Mouse (Mus musculus): ENCODE measurements at regions not wholly inside any gene's neighbourhood (a gene's known extent, or its start where the extent isn't known, plus 50 kb on each side); places are given as distances from the start of the nearest gene placed in this dataset.

DNA sequence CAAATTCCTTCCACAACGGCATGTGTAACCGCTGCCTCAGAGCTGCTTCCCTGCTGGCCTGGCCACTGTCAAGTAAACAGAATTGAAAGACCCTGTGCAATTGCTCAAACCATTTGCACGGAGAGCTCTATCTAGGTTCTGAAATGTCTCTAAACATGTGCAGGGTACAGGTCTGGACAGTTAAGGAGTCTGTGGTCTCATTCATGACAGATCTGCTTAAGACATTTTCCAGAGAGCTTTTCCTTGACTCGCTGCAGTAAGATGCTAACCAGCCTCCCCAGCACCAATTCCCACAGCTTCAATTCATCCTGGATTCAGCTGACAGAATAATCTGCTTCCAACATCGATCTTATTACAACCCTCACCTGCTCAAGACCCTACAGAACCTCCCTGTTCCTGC lies 235.1 kb upstream of the Mpped2 start:
- DNase-seq = no peak

DNA sequence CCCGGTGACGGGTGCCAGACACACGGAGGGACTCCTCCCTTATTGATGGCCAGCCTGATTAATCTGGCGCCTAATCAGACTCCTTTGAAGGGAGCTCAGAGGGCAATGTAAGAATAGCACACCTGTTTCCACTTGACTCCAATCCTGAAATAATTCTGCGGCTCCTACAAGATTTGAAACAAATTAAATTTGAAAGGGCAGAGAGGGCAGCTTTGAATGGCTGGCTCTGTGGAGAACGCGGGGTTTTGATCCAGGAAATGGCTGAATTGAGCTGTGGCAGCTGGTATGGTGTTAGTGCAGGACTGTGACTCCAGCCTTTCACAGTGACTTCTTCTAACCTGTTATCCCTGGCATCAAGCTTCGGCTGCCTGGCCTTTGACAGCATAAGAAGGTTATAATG lies 232.0 kb upstream of the Mpped2 start:
- DNase-seq = no peak

DNA sequence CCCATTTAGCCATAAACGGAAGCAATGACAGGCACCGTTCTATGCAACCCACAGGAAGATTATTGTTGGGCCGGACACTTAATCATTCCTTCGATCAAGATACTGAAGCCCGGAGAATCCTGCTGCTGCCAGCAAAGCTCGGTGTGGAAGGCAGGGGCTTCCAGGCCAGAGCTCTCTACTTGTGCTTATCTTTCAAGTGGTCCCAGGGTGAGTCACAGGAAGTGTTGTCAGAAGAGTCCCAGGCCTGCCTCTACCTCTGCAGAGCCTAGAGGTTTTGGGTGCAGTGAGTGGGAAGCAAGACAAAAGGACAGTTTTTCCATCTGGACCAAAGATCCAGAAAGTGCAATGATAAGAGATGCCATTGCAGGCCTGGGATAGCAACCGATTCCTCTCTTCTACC lies 231.6 kb upstream of the Mpped2 start:
- DNase-seq = no peak

DNA sequence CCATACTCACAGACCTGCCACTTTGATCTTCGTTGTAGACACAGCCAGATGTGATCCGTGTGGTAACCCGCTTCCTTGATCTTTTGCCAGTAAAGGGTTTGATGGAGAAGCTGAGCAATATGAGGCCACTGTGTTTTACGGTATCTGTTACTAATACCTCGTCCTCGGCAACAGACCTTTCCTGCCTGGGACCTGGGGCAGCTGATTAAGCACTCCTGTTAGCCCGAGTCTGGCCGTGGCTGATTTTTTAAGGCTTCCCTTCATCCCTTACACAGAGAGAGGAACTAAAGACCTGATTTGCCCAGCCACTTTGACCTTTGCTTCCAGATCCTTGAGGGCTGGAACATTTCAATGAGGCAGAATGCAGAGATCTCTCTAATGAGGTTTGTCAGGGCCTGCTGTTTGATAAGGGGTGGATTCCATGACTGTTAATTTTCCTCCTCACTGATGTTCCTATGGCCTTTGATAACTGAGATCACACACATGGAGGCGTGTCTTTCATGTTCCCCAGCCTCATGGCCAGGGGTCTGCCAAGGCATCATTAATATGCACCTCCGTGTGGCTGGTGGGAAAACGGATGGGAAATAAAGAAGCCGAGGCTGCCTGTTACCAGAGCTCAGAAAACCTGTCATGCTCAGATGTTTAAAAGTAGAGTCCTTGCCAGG lies 231.0 kb upstream of the Mpped2 start:
- DNase-seq = no peak

DNA sequence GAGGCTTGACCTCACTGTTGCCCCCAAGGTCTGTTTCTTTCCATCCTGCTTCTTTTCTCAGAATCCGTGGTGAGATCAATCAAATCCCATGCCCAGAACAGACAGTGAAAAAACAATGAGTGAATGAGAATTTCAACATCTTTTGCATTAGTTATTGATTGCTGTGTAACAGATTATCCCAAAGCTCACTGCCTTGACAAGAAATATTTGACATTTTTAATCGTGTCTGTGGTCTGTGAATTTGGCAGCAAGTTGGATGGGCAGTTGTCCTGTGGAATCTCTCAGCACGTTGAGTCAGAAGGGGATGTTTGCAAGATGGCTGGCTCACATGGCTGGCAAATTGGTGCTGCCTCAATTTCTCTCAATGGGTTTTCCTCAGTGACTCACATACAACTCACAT lies 228.0 kb upstream of the Mpped2 start:
- DNase-seq = no peak

DNA sequence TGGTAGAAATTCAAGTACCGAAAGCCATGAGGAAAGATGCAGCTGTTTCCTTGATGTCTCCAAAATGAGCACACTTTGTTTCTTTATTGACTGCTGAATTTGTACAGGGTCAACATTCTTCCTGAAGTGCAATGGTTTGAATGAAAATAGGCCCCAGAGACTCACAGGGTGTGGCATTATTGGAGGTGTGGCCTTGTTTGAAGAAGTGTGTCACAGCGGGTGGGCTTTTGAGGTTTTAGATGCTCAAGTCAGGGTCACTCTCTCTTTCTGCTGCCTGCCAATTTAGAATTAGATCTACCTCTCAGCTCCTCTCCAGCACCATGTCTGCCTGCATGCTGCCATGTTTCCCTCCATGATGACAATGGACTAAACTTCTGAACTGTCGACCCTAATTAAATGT lies 227.2 kb upstream of the Mpped2 start:
- no peak for DNase-seq

DNA sequence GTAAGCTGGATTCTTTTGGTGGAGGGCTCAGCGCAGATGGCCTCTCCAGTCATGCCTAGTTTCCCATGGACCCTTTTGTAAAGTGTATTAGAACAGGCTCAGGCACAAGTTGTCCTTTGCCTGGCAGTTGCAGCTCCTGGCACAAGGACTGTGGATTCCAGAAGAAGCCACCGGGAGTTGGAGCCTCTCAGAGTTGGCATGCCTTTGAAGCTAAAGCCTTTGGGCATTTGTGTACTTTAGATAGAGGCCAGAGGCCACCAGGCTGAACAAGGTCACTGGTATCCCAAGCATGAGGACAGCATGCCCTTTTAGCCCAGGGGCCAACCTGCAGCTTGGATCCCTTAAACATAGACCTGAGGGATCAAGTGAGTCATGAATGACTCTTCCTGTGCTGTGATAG lies 223.9 kb upstream of the Mpped2 start:
- no peak for DNase-seq

DNA sequence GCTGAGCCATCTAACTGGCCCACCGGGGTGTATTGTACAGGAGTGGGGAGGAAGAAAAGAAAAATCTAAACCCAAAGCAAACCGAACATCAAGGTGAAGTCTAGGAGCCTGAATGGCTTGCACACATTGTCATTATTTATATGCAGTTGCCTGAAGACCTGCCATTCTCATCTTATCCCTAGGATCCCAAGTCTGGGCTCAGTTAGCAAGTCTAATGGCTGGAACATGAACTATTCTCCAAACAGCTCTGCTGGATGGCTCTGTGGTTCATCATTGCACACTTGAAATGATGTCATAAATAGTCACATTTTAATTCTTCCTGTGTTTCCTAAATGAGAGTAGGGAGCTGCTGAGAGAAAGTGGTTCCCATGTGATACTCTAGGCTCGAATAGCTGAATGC lies 219.6 kb upstream of the Mpped2 start:
- DNase-seq = no peak

DNA sequence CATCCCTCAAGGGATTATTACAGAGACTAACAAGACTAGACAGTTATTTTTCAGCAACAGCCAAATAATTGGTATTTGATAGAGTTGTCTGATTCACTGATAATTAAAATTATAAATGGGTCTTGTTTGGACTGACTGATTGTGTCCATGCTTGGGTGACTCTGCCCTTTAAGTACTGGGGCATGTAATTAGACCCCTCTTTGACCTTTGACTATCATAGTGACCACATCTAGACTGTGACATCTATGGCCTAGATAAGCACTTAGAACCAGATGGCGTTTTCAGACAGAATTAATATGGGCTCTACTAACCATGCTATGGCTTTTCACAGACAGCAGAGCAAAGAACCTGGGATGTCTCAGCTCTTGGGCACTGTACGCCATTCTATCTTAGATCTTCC lies 215.1 kb upstream of the Mpped2 start:
- no peak for DNase-seq

DNA sequence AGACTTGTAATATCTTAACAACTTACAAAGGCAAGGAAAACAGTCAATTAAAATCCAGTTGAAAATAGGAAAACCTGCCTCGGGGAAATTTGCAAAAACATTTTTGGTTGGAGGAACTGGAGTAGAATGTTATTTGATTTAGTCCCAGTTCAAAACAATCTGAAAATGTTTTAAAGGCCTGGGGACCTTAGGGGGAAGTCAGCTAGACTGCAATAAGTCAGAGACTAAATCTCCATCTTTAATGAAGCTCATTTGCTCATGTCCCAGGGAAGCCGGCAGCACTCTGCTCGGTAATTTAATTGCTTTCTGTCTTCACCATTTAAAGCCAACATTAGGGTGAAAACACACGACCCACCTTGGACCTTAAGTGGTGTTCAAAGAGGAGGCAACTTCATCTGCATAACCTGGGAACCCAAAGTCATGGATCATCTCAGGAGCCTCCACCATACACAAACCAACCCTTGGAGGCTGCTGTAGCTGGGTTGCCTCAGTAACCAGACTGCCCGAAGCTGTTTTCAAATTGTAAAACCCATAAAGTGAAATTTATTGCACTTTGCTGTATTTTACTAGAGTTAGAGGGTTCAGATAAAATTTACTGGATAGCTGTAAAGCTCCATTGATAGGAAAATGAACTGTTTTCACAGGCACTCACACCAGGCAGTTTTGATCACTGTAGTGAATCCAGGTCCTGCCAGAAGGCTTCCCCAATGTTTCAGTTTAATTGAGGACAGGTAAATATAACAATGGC lies 205.6 kb upstream of the Mpped2 start:
- no peak for DNase-seq

DNA sequence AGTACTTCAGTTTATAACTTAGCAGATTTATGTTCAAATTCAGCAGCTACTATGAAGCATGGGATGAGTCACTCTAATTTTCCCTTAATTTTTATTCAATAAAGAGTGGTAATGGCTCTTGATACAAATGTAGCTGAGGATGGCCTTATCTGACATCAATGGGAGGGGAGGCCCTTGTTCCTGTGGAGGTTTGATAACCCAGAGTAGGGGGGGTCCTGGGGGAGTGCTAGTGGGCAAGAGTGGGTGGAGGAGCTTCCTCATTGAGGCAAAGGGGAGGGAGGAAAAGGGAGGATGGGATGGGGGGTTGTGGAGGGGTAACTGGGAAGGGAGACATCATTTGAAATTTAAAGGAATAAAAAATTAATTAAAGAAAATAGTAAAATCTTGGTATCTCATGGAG lies 194.3 kb upstream of the Mpped2 start:
- DNase-seq = no peak

DNA sequence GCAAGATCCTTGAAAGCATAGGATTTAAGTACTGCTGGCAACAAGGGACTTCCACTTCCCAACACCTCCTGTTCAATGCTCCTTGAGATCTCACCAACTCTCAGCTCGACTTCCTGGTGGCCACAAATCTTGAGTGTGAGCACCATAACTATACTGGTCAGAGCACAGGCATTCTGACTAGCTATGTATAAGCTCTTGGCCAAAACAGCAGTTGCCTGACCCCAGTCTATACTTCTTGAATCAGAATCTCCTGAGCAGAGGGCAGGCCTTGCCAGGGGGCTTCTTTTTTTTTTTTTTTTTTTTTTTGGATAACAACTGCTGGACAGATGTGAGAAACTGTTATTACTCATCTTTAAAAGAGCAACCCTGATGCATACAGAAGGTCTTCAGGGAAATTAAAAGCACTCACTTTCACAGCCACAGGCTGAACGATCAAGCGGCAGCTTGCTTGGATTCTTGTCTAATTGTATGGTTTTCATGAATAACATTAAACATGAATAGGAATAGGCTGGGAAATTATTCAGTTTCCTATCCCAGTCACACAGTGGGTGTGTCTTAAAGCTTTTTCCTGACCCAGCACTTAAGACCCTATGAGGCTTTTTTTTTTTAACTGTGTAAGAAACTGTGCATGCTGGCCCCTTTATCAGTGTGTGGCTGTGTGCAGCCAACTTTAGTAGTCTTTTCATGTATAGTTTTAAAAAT lies 193.7 kb upstream of the Mpped2 start:
- no peak for DNase-seq

DNA sequence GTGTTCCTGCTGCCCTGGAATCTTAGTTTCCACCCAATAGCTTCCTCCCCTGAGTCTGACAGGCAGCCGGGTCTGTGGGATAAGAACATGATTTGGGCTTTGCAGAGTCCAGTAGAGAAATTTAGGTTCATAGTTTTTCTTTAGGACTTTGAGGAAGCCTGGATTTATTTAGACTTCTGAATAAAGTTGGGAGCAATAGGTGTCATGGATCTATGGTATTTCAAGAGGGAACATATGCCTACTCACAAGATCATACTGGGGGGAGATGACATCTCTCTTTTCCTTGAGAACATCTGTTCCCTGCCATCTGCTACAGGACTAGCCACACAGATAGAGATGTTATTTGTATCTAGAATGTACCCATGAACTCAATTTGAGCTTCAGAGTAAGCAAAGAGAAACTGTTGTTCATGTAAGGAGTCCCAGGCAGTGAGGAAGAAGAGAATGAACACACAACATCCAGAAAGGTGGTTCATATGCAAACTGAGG lies 188.1 kb upstream of the Mpped2 start:
- DNase-seq = no peak

DNA sequence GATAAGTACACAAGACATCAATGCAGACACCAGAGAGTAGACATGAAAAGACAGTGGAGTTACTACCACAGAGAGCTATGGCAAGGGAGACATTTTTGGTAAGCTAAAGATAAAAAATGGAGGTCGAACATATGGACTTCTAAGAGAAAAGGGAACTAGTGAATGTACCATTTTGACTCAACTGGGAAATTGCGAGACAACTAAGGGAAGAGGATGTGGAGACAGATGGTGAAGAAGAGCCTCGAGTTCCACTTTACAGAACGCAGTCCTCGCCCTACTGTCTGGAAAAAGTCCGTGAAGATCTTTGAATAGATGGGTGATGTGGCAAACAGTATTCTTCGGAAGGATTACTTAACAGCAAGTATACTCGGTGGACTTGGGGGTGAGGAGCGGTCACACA lies 181.2 kb upstream of the Mpped2 start:
- DNase-seq = no peak

DNA sequence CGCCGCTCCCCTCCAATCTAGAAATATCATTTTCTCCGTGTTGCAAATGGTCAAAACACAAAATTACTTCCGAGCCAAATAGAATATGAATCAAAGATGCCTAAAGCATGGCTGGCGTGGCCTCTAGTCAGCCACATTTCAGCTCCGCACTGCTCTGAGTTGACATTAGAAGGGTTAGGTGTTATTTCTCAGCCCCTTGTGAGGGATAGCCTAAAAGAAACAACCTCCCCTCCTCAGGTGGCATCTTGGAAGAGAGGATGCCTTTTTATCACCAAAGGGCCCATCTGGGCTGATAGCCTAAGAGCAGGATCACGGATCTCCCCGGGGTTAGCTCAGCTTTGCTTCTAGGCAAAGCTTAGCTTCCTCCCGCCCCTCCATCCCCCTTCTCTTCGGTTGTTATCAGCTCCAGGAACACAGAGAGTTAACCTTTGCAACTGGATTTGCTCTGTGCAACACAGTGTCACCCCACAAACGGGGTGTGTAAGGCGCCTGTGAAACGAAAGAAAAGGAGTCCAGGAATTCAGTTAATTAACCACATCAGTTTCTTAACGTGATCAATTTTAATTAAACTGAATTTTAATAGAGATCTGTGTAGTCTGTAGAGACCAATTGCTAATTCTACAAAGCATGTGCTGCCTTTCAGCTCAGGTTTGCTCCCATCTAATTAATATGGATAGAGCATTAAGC lies 180.6 kb upstream of the Mpped2 start:
- DNase-seq = no peak

DNA sequence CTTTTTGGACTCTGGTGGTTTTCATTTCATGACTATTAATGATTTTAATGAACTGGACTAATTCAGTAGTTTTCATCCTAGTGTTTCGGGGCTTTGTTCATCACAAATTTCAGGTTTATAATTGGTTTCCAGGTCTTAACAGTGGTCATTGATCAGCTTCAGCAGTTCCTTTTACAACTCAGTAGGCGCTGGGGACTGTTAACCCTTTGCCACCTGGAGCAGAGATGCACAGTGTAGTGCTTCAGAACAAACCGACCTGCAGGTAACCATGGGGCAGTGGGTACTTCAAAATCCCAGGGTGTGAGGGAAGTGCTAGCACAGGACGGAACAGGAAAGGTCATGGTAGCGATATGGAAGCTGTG lies 180.1 kb upstream of the Mpped2 start:
- no peak for DNase-seq

DNA sequence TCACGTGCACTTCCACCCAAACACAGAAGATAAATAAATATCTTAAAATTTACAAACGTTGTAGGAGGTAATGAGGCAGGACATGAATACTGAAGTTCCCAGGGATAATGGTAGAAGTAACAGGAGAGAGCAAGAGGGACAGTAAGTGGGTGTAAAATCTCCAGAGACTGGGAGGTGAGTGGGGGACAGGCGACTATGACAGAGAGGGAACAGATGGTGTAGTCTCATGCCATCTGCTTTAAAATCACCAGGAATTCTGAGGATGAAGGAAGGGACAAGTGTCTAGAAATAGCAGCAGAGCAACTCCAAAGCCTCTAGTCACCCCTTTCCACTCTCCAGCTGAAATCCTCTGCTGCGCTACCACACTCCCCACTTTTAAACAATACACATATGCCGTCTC lies 175.8 kb upstream of the Mpped2 start:
- peak; percentile 69 to 71 for DNase-seq

DNA sequence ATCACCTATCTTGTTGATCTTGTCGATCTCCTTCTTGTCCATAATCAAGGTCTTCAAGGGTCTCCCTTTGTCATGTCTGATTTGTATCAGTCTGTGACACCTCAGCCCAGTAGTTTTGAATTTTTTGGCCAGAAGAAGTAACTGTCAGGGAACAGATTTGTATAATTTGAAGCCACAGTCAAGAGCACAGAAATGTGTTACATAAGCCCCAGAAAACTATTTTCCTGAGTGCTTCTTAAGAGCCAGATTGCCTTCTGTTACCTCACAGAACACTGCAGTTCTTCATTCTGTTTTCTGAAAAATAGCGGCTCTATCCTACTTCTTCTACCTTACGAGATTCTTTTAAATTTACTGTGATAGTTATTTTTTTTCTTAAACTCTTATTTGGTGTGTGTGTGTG lies 170.1 kb upstream of the Mpped2 start:
- DNase-seq = no peak

DNA sequence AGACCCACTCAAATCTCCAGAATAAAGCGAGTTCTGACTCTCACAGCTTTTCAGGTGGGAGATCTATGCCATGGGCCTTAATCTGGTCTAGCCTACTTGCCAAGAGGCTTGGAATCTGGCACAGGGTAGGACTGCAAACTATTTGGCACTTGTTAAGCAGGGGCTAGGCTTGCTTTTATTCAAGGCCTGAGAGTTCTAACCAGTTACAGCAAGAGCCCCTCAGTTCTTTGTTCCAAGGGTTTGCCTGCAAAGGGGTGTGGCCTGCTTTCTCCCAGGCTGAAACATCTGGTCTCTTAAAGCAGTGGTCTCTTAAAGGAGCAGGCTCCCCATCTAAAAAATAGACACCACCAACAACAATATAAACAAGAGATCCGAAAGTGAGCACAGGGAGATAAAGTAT lies 166.1 kb upstream of the Mpped2 start:
- DNase-seq = no peak

DNA sequence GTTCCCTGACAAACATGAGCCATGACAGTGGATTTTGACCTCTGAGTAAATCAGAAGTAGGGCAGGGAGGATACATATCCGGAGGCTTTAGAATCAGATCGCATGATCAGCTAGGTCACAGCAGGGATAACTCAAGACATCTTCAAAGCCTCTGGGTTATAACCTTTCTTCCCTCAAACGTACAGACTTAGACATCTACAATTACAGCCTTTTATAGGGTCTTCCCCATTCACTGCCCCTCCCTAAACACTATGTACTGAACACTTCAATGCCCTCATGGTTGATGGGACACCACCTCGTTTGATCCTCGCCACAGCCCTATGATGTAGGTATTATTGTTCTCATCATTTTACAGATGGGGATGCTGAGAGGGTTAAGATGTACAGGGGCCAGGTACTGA lies 163.8 kb upstream of the Mpped2 start:
- no peak for DNase-seq

DNA sequence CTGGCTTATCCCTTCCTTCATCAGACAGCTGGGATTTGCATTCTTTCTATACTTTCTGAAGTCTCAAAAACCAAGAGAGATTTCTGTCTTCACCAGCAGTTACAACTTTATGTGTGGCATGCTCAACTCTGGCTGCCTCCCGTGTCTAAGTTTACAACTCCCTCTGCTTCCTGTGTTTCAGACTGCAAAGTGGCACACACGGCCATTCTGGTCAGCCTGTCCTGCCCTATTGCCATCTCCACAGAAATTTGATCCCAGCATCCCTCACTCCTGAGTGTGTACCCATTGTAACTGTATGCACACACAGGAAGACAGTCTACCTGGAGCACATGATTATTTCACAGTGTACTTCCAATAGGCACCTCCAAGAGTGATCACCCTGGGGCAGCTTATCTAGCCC lies 163.3 kb upstream of the Mpped2 start:
- DNase-seq = no peak

DNA sequence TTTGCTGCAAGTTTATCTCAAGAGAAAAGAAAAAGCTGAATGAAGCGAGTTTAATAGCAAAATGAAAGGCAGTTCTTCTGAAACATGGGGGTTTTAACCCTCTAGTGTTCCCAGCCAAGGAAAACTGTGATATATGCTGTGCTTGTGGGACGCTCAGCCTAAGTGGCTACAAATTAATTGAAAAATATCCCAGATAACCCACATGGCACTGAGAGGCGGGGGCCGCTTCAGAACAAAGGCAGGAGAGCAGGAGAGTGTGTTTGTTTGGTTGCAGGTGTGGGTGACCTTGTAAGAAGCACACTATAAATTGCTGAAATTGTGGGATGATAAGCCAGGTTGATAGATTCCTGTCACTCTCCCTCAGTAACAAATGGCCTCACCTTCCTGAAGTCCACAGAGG lies 154.7 kb upstream of the Mpped2 start:
- DNase-seq = no peak

DNA sequence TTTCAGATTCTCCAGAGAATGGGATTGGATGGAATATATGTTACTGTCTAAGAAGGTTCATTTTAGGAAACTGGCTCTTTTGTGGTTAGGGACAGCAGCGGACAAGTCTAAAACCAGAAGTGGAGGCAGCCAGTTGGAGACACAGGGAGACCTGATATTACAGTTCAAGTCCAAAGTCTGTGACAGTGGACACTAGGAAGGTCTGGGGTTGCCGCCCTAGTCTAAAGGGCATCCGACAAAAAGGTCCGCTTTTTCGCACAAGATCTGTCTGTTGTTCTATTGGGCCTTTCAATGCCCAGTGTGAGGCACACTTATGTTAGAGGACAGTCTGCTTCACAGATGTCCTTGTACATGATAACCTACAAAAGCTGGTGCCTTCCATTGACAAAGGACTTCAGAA lies 152.9 kb upstream of the Mpped2 start:
- no peak for DNase-seq

DNA sequence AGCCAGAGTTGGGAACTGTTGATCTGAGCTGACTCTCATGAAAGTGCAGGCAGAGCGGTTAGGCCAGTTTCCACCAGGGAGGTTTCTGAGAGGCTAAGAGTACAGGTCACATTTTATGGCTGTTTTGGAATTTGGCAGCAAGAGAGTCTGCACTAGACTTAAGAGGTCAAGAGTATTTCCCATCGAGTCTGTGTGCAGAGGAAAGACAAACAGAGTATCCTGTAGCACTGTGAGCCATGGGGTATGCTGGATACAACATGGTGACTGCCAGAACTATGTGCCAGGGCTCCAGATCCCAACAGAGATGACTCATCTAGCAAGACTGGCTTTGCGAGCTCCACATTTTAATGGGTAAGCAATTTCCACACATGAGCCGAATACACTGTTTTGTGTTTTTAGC lies 146.0 kb upstream of the Mpped2 start:
- DNase-seq = peak; percentile 32 to 35
